Mouse (Mus musculus): ENCODE measurements around the gene Arfgap1.

Gene Arfgap1

DNA sequence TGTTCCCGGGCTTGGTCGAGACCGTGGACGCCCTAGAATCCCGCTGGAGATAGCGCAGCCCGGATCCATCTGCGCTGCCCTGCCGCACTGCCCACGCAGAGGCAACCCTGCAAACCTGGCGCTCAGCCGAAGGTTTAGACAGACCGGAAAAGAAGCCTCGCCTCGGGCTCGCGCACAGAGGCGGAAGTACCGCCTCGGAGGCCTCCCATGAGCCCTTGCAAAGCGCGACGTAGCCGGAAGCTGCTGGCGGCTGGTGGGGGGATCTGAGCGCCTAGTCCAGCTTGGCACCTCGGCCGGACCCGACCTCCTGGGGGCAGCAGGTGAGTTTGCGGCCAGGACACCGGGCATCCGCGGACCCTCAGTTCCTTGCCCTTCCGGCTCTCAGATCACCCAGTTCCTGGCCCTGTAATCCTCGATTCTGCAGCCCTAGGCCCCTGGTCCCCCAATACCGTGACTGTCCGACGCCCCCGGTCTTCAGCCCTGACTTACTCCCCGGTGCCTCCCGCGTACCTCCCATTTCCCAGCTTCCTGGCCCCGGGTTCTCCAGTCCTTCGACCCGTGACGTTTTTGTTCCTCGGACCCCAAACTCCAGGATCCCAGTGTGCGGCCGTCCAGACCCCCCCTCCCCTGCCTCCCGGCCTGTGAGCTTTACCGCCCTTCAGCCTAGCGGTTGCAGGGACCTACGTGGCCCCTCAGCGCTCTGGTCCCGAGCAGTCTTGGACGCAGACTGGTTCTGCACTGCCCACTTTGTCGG, at the start of gene Arfgap1:
TSS of gene Arfgap1 (plus strand) at position 216 of the 754 bp plus-strand sequence.
- peak; percentile 89 for DNase-seq

DNA sequence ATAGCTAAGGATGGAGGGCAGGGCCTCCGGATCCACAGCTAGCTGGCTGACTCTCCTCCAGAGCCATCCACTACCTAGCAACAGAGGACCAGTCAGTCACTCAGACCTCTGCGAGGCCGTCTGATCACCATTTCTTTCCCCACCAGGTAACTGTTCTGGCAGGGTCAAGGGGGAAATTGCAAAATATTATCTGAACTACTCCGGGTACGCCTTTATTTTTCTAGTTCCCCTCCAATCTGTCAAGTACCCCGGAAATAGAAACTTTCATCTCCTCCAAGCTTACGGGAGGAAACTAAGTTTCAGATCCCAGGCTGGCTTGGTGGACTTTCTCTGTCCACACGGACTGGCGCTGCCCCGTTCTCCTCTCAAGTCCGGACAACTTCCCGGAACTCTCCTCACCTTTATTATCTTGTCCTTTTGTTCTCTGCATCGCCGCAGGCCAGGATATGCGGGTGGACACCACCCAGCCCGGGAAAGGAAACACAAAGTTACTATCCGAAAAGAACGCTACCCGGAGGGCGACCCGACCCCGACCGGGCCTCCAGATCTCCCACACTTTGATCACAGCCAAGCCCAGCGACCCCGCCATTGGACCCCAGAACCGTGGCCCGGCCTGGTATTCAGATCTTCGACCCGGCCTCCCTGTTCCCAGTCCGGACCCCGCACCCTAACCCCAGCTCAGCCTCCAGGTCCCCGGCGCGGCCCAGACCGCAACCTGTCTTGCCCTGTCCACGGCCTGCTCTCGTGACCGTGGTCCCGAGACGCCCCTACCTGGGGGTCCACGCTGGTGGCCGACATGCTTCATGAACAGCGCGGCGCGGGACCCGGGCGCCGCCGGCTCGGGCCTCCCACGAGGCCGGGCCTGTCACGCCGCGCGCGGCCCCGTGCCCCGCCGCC, 46.9 kb upstream of the Arfgap1 start:
- no peak for DNase-seq

DNA sequence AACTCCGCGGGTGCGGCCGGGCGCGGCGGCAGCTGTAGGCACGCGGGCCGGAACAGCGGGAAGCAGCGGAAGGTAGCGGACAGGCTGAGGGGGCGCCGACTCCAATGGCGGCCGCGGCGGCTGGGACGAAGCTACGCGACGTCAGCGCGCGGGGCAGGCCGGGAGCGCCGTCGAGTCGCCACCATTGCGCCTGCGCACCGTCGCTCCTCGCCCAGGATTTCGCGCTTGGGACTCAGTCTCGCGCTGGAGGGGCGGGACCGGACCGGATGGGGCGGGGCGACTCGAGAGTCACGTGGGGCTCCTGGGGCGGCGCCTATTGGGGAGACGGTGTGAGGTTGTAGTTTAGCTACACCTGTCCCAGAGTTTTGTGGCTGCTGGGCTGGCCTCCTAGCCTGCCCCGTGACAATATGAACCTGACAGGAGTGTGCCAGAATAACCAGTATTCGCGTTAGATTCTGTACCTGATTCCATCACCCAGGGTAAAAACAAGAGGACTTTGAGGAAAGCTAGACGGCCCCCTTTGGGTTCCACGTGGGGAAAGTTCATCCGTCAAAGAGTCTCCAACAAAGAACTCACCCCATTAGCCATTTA, 46.1 kb upstream of the Arfgap1 start, which contains the start of gene Ythdf1:
TSS of gene Ythdf1 (minus strand) at position 140 of the 591 bp plus-strand sequence.
- peak; percentile 97 for DNase-seq

DNA sequence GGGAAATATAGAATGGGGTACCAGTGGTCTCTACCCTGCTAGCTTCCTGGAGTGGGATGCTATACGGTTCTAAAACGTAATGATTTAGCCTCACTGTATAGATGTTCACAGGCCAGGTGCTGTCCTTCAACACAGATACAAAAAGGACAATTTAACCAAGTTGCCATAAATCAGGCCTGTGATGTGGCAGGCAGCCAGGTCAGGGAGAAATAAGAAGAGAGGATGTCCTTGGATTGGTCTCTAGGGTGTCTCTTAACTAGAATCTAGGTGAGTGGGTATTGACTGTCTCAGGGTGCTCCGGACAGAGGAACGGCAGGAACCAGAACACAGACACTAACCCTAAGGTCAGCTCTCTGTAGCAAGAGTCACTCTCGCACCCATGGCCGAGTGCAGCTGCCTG, 44.3 kb upstream of the Arfgap1 start:
- no peak for DNase-seq

DNA sequence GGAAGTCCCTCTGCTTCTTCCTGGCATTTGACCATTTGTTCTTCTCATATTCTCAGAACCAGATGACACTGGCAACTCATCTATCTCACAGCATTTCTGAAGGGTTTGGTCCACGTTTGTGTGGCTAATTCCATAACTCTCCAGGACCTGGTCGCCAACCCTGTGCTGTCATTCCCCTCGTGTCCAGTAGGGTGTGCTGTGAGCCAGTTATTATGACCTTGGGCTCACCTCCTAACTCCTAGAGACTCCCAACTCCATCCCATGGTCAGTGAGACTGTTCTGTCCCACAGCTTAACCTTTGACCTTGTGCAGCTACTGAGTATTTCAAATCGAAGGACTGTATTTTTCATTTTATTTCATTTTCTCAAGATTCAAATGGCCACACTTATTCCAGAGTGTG, 41.8 kb upstream of the Arfgap1 start:
- peak; percentile 55 for DNase-seq

DNA sequence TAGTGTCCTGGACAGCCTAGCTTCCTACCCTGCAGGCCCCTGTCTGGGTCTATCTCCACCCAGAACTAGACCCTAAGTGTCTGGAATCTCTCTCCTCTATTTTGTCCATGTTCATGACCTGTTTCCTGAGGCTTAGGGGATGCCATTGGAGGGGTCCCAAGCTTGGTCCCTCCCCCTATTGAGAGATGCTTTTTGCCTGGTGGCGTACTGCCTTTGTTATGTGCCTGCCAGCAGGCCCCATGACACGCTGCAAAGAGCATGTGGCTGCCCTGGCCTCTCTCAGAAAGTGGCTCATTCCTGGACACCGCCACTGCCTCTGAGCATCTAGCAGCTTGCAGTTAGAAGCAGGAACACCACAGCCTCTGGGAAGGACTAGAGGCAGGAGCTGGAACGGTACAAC, 38.3 kb upstream of the Arfgap1 start, which contains the start of gene Birc7:
TSS of gene Birc7 (plus strand) at position 301 of the 400 bp plus-strand sequence.
- DNase-seq, result no peak

DNA sequence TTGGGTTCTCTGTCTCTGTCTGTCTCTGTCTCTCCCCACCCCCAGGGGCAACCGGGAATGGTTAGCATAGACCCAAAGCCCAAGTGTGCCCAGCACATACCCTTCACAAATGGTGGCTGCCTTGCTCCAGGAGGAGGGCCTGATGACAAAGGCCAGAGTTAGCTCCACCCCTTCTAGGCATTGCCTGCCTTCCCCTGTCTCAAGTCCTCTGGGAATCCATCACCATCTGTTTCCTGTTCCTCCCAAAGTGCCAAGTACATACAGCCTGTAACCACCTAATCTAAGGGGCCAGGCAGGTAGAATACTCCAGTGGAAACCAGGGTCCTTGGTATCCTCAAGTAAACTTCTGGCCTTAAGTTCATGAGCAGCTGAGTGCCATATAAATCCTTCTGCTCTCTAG, 34.6 kb upstream of the Arfgap1 start:
- no peak for DNase-seq

DNA sequence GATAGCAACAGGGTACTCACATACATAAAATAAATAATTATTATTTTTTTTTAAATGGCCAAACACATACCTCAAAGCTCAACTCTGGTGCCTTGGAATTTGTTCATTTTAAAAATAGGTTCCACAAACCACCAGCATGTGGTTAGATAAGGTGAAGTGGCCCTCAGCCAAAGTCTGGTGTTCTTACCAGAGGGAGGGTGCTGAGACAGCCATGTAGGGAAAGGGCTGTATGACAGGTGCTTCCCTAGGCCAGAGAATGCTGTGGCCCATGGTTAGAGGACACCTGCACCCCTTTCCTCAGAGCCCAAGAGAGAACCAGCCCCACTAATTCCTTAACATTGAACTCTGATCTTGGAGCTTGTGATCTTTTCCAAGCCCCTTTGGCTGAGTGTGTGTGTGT, 26.8 kb upstream of the Arfgap1 start:
- DNase-seq, result no peak

DNA sequence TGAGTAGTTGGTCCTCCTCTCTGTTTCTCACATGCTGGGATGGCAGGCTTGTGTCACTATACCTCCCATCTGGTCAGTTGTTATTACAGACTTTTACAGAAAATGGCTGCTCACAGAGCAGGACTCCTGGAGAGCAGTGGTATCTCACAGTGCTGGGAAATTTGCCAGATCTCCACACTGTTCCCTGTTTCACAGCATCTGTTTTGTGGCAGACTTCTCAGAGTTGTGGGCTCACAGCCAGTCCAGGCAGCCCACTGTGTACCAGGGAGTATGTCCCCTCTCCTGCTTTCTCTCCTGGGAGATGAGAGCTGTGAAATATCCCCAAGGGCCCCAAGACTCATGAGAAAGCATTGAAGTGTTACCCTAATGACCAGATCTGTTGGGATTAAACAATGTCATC, 25.2 kb upstream of the Arfgap1 start:
- no peak for DNase-seq

DNA sequence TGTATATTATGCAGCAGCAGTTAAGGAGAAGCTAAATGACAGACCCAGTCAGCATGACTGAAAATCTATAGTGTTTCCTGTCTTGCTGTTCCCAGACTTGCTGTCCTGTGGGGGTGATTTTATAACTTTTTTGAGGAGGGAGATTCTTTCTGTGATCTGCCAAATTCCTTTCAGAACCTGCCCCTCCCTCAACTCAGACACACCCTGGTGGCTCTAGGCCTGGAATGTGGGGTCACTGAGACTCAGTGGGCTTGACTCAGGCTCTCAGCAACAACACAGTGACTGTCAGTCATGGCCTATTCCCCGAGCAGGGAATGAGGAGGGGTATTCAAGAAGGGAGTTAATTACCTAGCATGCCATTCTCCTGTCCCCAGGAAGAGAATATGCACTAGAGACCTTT, 17.1 kb upstream of the Arfgap1 start:
- DNase-seq, result no peak

DNA sequence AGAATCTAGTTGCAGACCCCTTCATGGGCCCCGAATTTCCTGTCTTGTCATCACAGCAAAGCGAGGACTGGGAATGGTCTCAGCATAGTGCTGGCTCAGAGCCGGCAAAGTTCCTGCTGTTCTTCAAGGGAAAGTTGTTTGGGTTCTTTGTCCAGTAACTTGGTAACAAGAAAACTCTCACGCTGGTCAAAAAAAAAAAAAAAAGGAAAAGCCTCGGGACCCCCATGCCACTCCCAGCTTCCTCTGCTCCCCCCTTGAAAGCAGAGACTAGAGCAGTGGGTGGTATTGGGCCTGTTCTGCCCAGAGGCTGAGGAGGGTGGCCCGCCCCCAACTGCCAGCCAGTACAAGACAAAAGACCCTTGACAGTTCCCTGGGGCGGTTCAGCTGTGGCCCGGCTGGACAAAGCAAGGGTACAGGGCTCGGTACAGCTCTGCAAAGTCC, 14.3 kb upstream of the Arfgap1 start:
- DNase-seq, result no peak

DNA sequence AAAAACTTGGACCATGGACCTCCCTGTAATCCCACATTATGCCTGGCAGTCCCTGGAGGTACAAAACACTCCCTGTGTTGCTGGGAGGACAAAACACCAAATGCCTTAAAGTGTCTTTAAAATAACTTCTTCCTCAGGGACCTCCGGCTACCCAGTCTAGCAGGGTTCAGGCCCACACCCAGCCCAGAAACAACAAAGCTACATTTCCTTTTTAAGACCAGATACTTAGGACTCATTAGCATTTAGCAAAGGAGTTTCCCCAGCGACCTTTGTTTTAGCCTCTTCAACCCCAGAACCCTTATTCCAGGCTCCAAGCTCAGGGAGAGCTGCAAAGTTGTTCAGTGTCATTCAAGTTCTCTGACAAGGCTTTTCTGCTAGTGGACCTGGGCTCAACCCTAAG, 13.4 kb upstream of the Arfgap1 start:
- DNase-seq, result no peak

DNA sequence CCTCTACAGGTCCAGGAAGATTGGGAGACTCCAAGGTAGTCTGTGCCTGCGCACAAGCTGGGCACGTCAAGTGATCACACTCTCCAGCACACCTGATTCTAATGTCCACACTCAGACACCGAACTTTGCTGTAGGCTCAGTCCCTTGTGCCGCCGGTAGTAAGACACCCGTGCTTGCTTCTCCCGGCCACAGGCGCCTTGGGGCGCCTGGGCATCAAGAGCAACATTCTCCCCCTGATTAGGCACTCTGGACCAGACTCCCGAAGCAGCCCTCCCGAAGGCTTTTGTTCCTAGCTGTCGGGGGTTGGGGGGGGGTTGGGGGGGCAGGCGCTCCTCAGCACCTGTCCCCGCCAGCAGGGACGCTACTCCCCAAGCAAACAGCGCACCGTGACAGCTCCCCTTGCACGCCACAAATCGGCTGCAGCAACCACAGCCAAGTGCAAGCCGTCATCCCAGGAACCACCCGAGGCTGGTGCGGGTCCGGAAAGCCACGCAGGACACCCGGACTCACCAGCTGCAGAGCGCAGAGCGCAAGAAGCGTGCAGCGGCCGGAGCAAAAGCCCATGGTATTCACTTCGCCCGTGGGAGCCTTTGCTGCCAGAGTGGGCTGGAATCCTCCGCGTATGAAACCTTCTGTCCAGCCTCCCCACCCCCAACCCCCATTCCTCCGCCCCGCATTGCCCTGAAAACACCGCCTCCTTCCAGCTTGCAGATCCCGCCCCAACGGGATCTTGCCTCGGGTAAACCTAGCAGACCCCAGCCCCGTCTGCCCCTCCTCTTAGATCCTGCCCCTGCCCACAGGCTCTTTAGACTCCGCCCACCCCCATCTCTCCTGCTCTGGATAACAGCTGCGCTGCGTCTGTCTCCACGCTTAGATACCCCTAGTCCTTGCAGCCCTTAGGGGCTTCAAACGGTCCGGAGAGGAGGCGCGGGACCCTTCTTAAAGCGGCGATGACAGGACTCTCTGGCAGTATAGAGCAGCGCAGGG, 12.7 kb upstream of the Arfgap1 start, which contains the start of gene Nkain4:
TSS of gene Nkain4 (minus strand) at position 639 of the 987 bp plus-strand sequence.
- no peak for DNase-seq

DNA sequence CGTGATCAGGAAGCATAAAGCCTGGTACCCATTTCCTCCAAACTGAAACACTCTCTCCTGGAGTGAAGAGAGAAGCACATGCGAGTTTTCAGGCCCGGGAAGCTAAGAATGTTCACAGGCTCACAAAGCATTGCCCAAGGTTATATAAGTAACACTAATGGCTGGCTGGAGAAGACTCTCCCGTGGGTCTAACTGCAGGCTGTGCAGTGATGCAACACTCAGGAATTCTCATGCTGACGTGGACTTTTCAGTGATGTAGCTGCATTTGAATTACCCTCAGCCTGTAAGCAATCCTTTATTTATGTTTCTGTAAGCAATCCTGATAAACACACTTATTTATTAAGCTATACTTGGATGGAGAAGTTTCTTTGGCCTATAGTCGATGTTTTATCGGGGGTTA, 7.4 kb upstream of the Arfgap1 start:
- DNase-seq, result no peak

DNA sequence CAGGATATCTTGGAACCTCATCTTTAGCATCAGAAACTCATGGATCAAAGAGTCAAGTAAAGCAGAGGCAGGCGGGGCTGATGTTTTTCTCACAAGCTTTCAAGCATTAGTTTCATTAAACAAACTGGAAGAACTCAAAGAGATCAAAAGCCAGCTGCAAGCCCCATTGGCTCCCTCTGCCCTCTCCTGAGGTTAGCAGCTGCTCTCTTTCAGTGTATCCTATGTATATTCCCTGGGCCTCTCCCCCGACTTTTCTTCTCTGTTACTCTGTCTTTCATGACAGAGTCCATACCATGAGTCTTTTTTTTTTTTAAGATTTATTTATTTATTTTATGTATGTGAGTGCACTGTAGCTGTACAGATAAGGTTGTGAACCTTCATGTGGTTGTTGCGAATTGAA, 6.8 kb upstream of the Arfgap1 start:
- no peak for DNase-seq

DNA sequence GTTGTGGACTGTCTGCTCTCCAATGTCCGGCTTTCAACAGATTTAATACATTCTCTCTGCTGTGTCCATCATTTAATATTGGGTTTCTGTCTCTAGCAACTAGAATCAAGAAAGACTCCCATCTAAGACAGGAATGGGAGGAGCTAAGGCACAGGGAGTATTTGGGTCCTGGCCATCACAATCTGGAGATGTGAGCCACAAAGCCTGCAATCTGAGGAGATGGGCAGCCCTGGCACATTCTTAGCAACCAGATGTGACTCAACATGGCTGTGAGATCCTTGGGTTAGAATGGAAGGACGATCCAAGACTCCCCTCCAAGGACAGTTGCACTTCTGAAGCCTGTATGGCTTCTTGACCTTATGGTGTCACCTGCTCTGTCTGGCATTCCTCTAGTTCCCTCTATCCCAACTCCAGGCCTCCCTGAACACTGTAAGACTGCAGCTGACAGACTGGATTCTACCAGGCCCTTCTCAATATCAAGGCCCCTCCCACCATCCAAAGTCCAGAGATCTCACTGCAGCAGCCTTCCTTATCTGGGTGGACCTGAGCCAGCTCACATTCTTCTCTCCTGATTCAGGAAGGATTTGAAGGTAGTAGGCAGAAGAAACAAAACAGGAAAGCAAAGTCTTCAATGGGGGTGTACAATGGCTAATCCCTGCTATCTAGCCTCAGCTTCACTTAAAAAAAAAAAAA, 4.3 kb upstream of the Arfgap1 start:
- DNase-seq, result peak; percentile 34

DNA sequence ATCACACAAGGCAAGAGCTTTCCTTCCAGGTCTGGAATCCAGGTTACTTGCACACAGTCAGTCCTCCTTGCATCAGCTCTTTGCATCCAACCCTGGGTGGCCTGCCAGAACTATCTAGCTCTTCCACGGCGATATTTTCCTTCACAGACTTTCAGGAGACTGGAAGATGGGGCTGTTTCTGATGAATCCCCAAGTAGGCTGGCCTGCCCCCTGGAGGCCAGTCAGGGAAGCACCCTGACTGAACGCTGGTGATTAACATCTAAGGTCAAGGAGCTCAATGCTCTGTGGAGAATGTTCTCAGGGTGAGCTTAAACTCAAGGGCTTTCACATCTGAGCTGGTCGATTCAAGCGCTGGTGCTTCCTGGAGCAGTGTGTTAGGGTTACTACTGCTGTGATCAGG, 3.1 kb upstream of the Arfgap1 start:
- DNase-seq, result peak; percentile 62

DNA sequence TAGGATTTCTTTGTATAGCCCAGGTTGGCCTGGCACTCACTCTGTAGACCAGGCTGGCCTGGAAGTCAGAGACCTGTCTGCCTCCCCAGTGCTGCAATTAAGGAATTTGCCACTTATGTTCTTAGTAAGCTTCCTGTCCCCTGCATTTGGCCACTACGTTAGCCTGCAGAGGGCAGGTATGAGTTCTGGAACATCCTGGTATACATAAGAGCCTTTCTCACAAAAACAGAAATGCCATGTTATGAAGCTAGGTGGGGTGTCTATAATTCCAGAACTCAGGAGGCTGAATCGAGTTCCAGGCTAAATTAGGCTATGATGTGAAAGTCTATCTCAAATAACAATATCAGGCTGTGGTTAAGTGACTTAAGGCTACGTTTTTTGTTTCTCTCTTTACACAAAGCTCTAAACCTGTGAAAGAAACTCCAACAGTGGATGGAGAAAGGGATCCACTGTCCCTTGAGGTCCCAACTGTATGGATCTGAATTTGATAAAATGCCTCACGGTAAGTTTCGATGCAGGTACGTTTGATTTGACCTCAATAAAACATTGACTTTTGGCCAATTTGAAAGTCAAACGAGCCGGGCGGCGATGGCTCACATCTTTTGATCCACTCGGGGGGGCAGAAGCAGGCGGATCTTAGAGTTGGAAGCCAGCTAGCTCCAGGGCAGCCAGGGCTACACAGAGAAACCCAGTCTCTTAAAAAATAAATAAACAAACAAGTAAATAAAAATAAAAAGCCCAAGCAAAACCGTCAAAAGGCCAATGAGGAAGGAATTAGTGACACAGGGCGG, 738 bp upstream of the Arfgap1 start:
- DNase-seq, result peak; percentile 7

DNA sequence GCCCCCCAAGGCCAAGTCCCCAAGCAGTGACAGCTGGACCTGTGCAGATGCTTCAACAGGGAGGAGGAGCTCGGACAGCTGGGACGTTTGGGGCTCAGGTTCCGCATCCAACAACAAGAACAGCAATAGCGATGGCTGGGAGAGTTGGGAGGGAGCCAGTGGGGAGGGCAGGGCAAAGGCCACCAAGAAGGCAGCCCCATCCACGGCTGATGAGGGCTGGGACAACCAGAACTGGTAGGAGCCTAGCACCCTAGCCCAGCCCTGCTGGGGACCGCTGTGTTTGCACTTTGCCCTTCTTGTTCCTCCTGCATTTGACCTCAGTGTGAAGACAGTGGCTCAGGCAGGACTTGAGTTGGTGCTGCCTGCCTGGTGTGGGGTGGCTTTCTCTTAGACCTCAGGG, 14.1 kb downstream of the Arfgap1 start:
- peak; percentile 71 for DNase-seq

DNA sequence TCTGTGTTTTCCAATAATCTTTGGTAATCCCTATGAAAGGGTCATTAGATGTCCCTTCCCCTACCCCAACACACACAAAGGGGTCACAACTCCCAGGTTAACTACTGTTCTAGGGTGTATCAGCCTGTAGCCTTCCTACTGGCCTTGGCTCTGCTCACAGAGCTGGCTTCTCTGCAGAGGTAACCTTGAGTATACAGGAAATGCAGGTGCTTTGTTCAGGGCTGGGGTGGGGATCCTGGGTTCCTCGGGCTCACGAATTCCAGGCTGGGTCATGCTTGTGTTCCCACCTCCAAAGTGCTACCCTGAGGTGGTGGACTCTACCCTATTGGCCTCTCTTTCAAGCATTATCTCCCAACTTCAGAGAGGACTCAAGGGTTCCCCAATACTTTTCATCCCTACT, 18.6 kb downstream of the Arfgap1 start:
- no peak for DNase-seq

DNA sequence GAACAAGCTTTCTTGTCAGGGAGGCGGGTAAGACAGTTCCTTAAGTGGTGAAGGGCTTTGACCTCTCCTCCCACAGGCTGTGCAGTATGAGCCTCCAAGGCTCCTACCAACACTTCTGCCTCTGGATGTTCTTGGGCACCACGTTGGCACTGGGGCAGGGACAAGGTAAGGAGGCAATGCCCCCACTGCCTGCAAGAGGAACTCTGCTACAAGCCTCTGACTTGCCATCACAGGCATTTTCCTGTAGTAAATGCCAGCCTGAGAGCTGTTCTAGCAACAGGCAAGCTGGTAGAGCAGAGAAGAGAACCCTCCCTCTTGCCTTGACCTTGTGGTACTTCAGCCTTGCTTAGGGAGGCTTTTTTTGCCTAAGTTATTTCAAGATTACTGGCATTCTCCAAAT, 19.4 kb downstream of the Arfgap1 start, which contains the start of gene Col20a1:
TSS of gene Col20a1 (plus strand) at position 87 of the 400 bp plus-strand sequence.
- no peak for DNase-seq
